Mouse (Mus musculus) CH12.LX (cell line): ENCODE data around the gene Gm5105. TPM values are rescaled to one million over a fixed set of nuclear protein-coding genes. Genes with fewer than 3 reads are reported as not detected.

Experiments used
- DNase-seq: peaks from one replicate; pipeline ENCODE4 v3.0.0-alpha.2; 2013; ENCODE audit errors: extremely low read depth
- H3K27ac ChIP-seq: 2 replicates; pipeline ENCODE4 v1.5.1; 2012; ENCODE audit warnings: low read depth, mild to moderate bottlenecking, control low read depth, moderate library complexity; ENCODE audit not compliant: insufficient read depth
- H3K27me3 ChIP-seq: replicated peaks from 2 replicates; pipeline ENCODE3; 2012; ENCODE audit warnings: inconsistent platforms
- H3K36me3 ChIP-seq, 2 experiments: replicated peaks in 1 of 2; 2 replicates each; pipeline versions ENCODE3 to v1.6.1; 2012; ENCODE audit warnings: inconsistent platforms in 1 of 2, low read length in 1 of 2, mild to moderate bottlenecking in 1 of 2, mixed read lengths in 1 of 2, moderate library complexity in 1 of 2; ENCODE audit not compliant: control insufficient read depth in 1 of 2, insufficient read depth in 1 of 2
- H3K4me1 ChIP-seq, 2 experiments: 2 replicates each; pipeline ENCODE4 v1.6.1; 2012; ENCODE audit warnings: inconsistent platforms in 1 of 2, moderate library complexity in 1 of 2; ENCODE audit not compliant: insufficient read depth in 2 of 2, control insufficient read depth in 1 of 2
- H3K4me2 ChIP-seq: 2 replicates; pipeline ENCODE4 v1.6.1; 2012; ENCODE audit warnings: low read depth, mild to moderate bottlenecking, control low read depth; ENCODE audit not compliant: poor library complexity, insufficient read depth, severe bottlenecking
- H3K4me3 ChIP-seq, 3 experiments: fragments of 150-350 bp in 1 of 3; sonication (generic) in 1 of 3; replicated peaks in 1 of 3; 2 replicates each; pipeline versions ENCODE3 to v1.5.1; 2011 to 2012; ENCODE audit warnings: low read depth in 2 of 3, low read length in 2 of 3, mild to moderate bottlenecking in 2 of 3, moderate library complexity in 2 of 3, control low read depth in 1 of 3, improper control_type of control experiment in 1 of 3, inconsistent platforms in 1 of 3, mixed read lengths in 1 of 3; ENCODE audit not compliant: poor library complexity in 1 of 3
- H3K79me2 ChIP-seq: replicated peaks from 2 replicates; pipeline ENCODE4 v1.6.1; 2012; ENCODE audit warnings: mild to moderate bottlenecking, moderate library complexity; ENCODE audit not compliant: control insufficient read depth, poor library complexity, insufficient read depth, severe bottlenecking; ENCODE audit errors: extremely low read depth
- H3K9ac ChIP-seq: 2 replicates; pipeline ENCODE4 v1.6.1; 2012; ENCODE audit warnings: low read depth, mild to moderate bottlenecking, control low read depth, moderate library complexity; ENCODE audit not compliant: insufficient read depth
- H3K9me3 ChIP-seq: replicated peaks from 2 replicates; pipeline ENCODE3; 2012; ENCODE audit warnings: low read length, inconsistent platforms, mixed read lengths
- CHD1 ChIP-seq: IDR thresholded peaks from 2 replicates; pipeline ENCODE4 v1.6.1; 2012; ENCODE audit warnings: low read depth, low read length, improper control_type of control experiment, inconsistent platforms
- CHD2 ChIP-seq: IDR thresholded peaks from 2 replicates; pipeline ENCODE4 v1.6.1; 2011; ENCODE audit warnings: low read length, improper control_type of control experiment
- ELF1 ChIP-seq: IDR thresholded peaks from 2 replicates; pipeline ENCODE4 v1.6.1; 2014; ENCODE audit warnings: low read depth, mild to moderate bottlenecking, inconsistent platforms, low read length, improper control_type of control experiment
- GABPA ChIP-seq: IDR thresholded peaks from 2 replicates; pipeline ENCODE4 v1.6.1; 2012; ENCODE audit warnings: low read depth, low read length, improper control_type of control experiment, inconsistent platforms; ENCODE audit not compliant: insufficient replicate concordance
- HCFC1 ChIP-seq: IDR thresholded peaks from 2 replicates; pipeline ENCODE4 v1.6.1; 2012; ENCODE audit warnings: low read depth, mild to moderate bottlenecking, inconsistent platforms, low read length, improper control_type of control experiment
- IRF4 ChIP-seq: IDR thresholded peaks from 2 replicates; pipeline ENCODE4 v1.6.1; 2014; ENCODE audit warnings: low read depth, mild to moderate bottlenecking, inconsistent platforms, low read length, improper control_type of control experiment
- JUND ChIP-seq: conservative IDR thresholded peaks from 2 replicates; pipeline ENCODE4 v1.6.1; 2011; ENCODE audit warnings: low read depth, low read length, improper control_type of control experiment
- MEF2A ChIP-seq: IDR thresholded peaks from 2 replicates; pipeline ENCODE4 v1.6.1; 2014; ENCODE audit warnings: low read depth, mild to moderate bottlenecking, inconsistent platforms, low read length, improper control_type of control experiment, borderline replicate concordance
- NELFE ChIP-seq: IDR thresholded peaks from 2 replicates; pipeline ENCODE4 v1.6.1; 2011; ENCODE audit warnings: low read depth, low read length, improper control_type of control experiment
- NRF1 ChIP-seq: IDR thresholded peaks from 2 replicates; pipeline ENCODE4 v1.6.1; 2014; ENCODE audit warnings: low read depth, mild to moderate bottlenecking, inconsistent platforms, low read length, improper control_type of control experiment, moderate library complexity
- PAX5 ChIP-seq: IDR thresholded peaks from 2 replicates; pipeline ENCODE4 v1.6.1; 2012; ENCODE audit warnings: low read length, inconsistent platforms, mixed read lengths
- POLR2AphosphoS2 ChIP-seq: IDR thresholded peaks from 2 replicates; pipeline ENCODE4 v1.6.1; 2011; ENCODE audit warnings: low read depth, low read length, improper control_type of control experiment
- RCOR1 ChIP-seq: conservative IDR thresholded peaks from 2 replicates; pipeline ENCODE4 v1.6.1; 2012; ENCODE audit warnings: low read depth, mild to moderate bottlenecking, inconsistent platforms, low read length, improper control_type of control experiment
- SMC3 ChIP-seq: IDR thresholded peaks from 2 replicates; pipeline ENCODE4 v1.6.1; 2011; ENCODE audit warnings: low read depth, low read length, improper control_type of control experiment
- TCF12 ChIP-seq: IDR thresholded peaks from 2 replicates; pipeline ENCODE4 v1.6.1; 2014; ENCODE audit warnings: low read depth, mild to moderate bottlenecking, inconsistent platforms, low read length, improper control_type of control experiment
- UBTF ChIP-seq: IDR thresholded peaks from 2 replicates; pipeline ENCODE4 v1.6.1; 2012; ENCODE audit warnings: low read depth, mild to moderate bottlenecking, inconsistent platforms, low read length, improper control_type of control experiment, moderate library complexity
- USF1 ChIP-seq: IDR thresholded peaks from 2 replicates; pipeline ENCODE4 v1.6.1; 2014; ENCODE audit warnings: low read depth, mild to moderate bottlenecking, inconsistent platforms, low read length, improper control_type of control experiment
- ZC3H11A ChIP-seq: IDR thresholded peaks from 2 replicates; pipeline ENCODE4 v1.6.1; 2012; ENCODE audit warnings: low read depth, mild to moderate bottlenecking, inconsistent platforms, low read length, improper control_type of control experiment
- ZMIZ1 ChIP-seq: IDR thresholded peaks from 2 replicates; pipeline ENCODE4 v1.6.1; 2012; ENCODE audit warnings: low read depth, mild to moderate bottlenecking, inconsistent platforms, low read length, improper control_type of control experiment
- ZNF384 ChIP-seq: IDR thresholded peaks from 2 replicates; pipeline ENCODE4 v1.6.1; 2012; ENCODE audit warnings: low read depth, low read length, improper control_type of control experiment, inconsistent platforms
- dilution Hi-C: fragments of 300-500 bp; cut with MboI; formaldehyde crosslinking; loops from 2 replicates; pipeline ENCODE4 v1.14.3; 2020; ENCODE audit warnings: low sequenced_read_pairs; ENCODE audit not compliant: extremely low pct_unique_long_range_greater_than_20kb, extremely low pct_ligation_motif_present
- in situ Hi-C: fragments of 300-500 bp; cut with MboI; formaldehyde crosslinking; loops from 3 replicates; pipeline ENCODE4 v1.14.3; 2019; ENCODE audit warnings: low sequenced_read_pairs, low pct_ligation_motif_present, low pct_unique_long_range_greater_than_20kb, mixed read lengths
- polyA plus RNA-seq: library from polyadenylated mRNA; unstranded; fragments of >175 nt; gene quantifications from 2 replicates; pipeline ENCODE4 v1.2.1, GENCODE M21; 2012; ENCODE audit warnings: low read depth; ENCODE audit not compliant: insufficient read length
- total RNA-seq, 2 experiments: library from RNA; depleted of rRNA; stranded (reverse); fragments of 300-350 nt in 1 of 2; fragments of >200 nt in 1 of 2; gene quantifications; 2 replicates each; pipeline ENCODE4 v1.2.3; 2012 to 2014

Gm5105 gene
- total and polyA plus RNA-seq, 3 experiments: 0.13 TPM; not detected in 2

DNA sequence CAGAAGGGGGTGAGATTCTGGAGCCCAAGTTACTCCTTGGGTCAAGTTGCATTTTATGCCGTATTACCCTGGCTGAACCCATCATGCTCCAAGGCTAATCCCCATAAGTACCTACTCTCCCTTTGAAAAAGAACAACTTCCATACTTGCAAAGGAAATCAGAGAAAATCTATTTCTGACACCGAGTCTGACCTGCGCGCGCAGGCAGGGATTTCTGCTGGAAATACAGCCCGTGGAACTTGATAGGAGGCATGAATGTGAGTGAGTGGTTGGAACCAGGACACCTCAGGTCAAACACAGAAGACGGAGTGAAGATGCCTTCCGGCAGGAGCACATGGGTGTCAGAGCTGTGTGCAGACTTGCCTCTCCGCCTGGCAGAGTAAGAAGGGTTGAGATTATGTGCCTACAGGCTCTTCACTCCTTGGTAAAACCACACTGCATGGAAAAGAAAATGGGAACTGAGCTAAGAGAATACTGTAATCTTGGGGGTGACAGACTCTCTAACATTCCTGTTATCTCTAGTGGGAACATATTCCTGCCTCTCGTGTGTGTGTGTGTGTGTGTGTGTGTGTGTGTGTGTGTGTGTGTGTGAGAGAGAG, 4.4 kb upstream of the Gm5105 start:
- H3K9ac ChIP-seq: no peak overlapping the region
- in situ Hi-C loops (no loop called here), dilution Hi-C loops (no loop called here)
- H3K9me3 ChIP-seq: no peaks in the 10 kb centered on the region
- H3K27me3 ChIP-seq: peaks cover 8% of the 10 kb centered on the region
- H3K4me3 ChIP-seq: no peak overlapping the region
- no peak for TF ChIP-seq NRF1
- no peak for TF ChIP-seq CHD2
- TF ChIP-seq SMC3: no peak
- no peak for TF ChIP-seq GABPA
- no peak for TF ChIP-seq NELFE
- TF ChIP-seq ZC3H11A: no peak
- TF ChIP-seq UBTF: no peak
- TF ChIP-seq HCFC1: no peak
- TF ChIP-seq POLR2AphosphoS2: no peak
- TF ChIP-seq ELF1: no peak
- no peak for TF ChIP-seq RCOR1
- TF ChIP-seq CHD1: no peak
- no peaks in the 10 kb centered on the region for H3K79me2 ChIP-seq
- peaks cover 15 to 17% of the 10 kb centered on the region in 2 experiments for H3K4me1 ChIP-seq
- peaks cover 0 to 2% of the 10 kb centered on the region in 2 experiments for H3K36me3 ChIP-seq
- DNase-seq: no peak
- H3K27ac ChIP-seq: no peak overlapping the region
- H3K4me2 ChIP-seq: no peak overlapping the region

DNA sequence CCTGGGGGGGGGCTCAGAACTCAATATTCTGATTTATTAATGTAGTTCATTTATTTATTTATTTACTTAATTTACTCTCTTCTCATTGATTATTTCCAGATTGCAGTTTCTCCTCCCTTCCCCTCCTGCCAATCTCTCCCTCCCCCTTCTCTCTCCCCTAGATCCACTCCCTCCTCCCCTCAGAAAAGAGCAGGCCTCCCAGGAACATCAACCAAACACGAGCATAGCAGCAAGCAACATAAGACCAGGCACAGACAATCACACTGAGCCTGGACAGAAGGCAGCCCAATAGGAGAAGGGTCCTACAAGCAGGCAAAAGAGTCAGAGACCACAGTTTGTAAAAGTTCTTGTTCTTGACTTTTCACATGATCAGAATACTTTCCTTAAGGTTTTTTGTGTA, 3.8 kb upstream of the Gm5105 start:
- no peaks in the 10 kb centered on the region for H3K79me2 ChIP-seq
- TF ChIP-seq PAX5: no peak
- no peak for TF ChIP-seq JUND
- TF ChIP-seq ZNF384: no peak
- no peak for TF ChIP-seq NRF1
- TF ChIP-seq IRF4: no peak
- no peak for TF ChIP-seq CHD2
- no peak for TF ChIP-seq MEF2A
- TF ChIP-seq TCF12: no peak
- TF ChIP-seq USF1: no peak
- TF ChIP-seq ZMIZ1: no peak
- no peak for TF ChIP-seq NELFE
- no peak for TF ChIP-seq SMC3
- TF ChIP-seq, all 38 proteins: peak for 0
- H3K27me3 ChIP-seq: peaks cover 9% of the 10 kb centered on the region
- DNase-seq: no peak
- H3K9me3 ChIP-seq: peaks cover 2% of the 10 kb centered on the region
- no peak overlapping the region for H3K4me3 ChIP-seq
- H3K4me1 ChIP-seq: peaks cover 15 to 20% of the 10 kb centered on the region in 2 experiments
- dilution Hi-C loops: no loop called here
- peaks cover 0 to 2% of the 10 kb centered on the region in 2 experiments for H3K36me3 ChIP-seq
- no peak overlapping the region for H3K27ac ChIP-seq
- in situ Hi-C loops: no loop called here
- H3K4me2 ChIP-seq: no peak overlapping the region
- H3K9ac ChIP-seq: no peak overlapping the region
